Mouse (Mus musculus): ENCODE data around the gene Angptl8.

GRCm38 (mm10) chr9:21862181-21862580 lies 26.9 kb downstream of the Angptl8 start:
- TF ChIP-seq GATA1 (IDR thresholded peaks at IDR 0.05; ENCODE audit: borderline replicate concordance, low read length): no peak
- TF ChIP-seq FLI1 (IDR thresholded peaks at IDR 0.05; ENCODE audit: low read length): no peak

All from megakaryocyte, embryonic 14.5 days (primary cell).